Mouse (Mus musculus) C2C12 (cell line): Measurements from ENCODE around the gene Ptpn21. TPM values are rescaled to one million over a fixed set of nuclear protein-coding genes. Genes with fewer than 3 reads are reported as not detected.

Source experiments
- H3K27me3 ChIP-seq: one replicate; pipeline ENCODE4 v1.6.1; 2011; ENCODE audit not compliant: control insufficient read depth, insufficient read depth, insufficient read length
- H3K36me3 ChIP-seq: one replicate; pipeline ENCODE4 v1.6.1; 2011; ENCODE audit not compliant: control insufficient read depth, insufficient read depth
- H3K4me3 ChIP-seq: one replicate; pipeline ENCODE4 v1.5.1; 2011; ENCODE audit warnings: mild to moderate bottlenecking, control low read depth; ENCODE audit not compliant: poor library complexity, insufficient read depth, severe bottlenecking
- H3K79me2 ChIP-seq: one replicate; pipeline ENCODE4 v1.6.1; 2011; ENCODE audit not compliant: control insufficient read depth, insufficient read depth
- H3K79me3 ChIP-seq: one replicate; pipeline ENCODE4 v1.6.1; 2011; ENCODE audit warnings: low read depth, control low read depth
- H3ac ChIP-seq: one replicate; pipeline ENCODE3; 2011; ENCODE audit warnings: low read depth; ENCODE audit not compliant: control insufficient read depth, insufficient read length
- CEBPB ChIP-seq: IDR thresholded peaks from one replicate; pipeline ENCODE4 v1.6.1; 2011; ENCODE audit warnings: low read depth, mild to moderate bottlenecking, control low read depth, moderate library complexity
- CTCF ChIP-seq: IDR thresholded peaks from one replicate; pipeline ENCODE4 v1.5.1; 2011; ENCODE audit not compliant: control insufficient read depth, insufficient read depth, insufficient read length
- FOSL1 ChIP-seq: IDR thresholded peaks from one replicate; pipeline ENCODE4 v1.8.0; 2011; ENCODE audit warnings: mild to moderate bottlenecking, low read length; ENCODE audit not compliant: poor library complexity, insufficient read depth, severe bottlenecking
- MAX ChIP-seq: IDR thresholded peaks from one replicate; pipeline ENCODE4 v1.6.1; 2011; ENCODE audit warnings: mild to moderate bottlenecking, control low read depth
- MYOD1 ChIP-seq: IDR thresholded peaks from one replicate; pipeline ENCODE4 v1.6.1; 2011; ENCODE audit warnings: low read depth; ENCODE audit not compliant: control insufficient read depth, insufficient read length
- MYOG ChIP-seq: IDR thresholded peaks from one replicate; pipeline ENCODE4 v1.6.1; 2011; ENCODE audit not compliant: control insufficient read depth, insufficient read length; ENCODE audit errors: extremely low read depth
- USF1 ChIP-seq: IDR thresholded peaks from one replicate; pipeline ENCODE4 v1.6.1; 2011; ENCODE audit warnings: low read depth, mild to moderate bottlenecking, control low read depth, moderate library complexity
- polyA plus RNA-seq: library from polyadenylated mRNA; unstranded; fragments of >200 nt; fragmentation: generic; extraction: Trizol; gene quantifications from one replicate; pipeline ENCODE4 v1.2.1, GENCODE M21; 2012; ENCODE audit warnings: missing spikeins

Ptpn21 gene
- polyA plus RNA-seq, 1 experiment, result 19.9 TPM

DNA sequence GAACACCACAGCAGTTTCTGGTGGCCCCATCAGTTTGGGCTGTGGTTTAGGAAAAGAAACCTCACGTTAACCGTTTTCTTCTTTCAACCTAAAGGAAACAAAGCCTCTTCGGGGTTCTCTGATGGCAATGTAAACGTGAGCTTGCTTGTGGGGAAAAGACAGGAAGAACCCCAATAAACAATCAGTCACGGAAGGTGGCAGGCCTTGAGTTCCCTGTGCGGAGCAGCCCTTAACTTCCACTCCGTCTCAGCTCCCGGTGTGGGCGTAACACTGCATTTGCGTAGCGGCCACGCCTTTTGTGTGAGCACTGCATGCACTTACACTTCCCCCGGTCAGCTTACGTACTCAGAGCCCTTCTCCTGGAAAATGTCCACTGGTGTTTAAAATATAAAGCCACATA, 59.9 kb downstream of the Ptpn21 start:
- Histone ChIP-seq H3K27me3 (no peaks in the 10 kb centered on the region), H3K79me2 (no peaks in the 10 kb centered on the region), H3ac (no peak overlapping the region), H3K79me3 (no peaks in the 10 kb centered on the region), H3K4me3 (no peak overlapping the region), H3K36me3 (peaks cover 67% of the 10 kb centered on the region)
- TF ChIP-seq MYOD1 (no peak), MAX (no peak), USF1 (no peak), MYOG (no peak), CTCF (no peak), FOSL1 (no peak), CEBPB (no peak)

DNA sequence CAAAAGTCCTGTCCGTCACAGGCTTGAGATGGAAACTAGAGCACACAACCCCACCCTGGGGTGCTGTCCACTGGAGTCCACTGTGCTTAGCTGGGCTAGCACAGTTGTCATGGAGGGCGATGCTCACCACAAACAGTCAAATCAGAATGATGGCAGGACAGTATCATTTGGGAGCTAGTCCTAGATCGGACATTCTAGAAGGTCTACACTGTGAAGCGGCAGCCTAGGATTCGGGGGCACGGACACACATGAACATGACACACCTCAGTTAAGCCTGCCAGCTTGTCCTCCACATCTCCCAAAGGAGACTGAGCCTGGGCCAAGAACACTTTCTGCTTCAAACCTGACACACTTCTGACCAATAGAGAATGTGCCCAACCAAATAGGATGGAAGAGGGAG, 60.3 kb downstream of the Ptpn21 start:
- TF ChIP-seq MYOD1 (no peak), USF1 (no peak), MAX (no peak), MYOG (no peak), FOSL1 (no peak), CEBPB (no peak), CTCF (no peak)
- Histone ChIP-seq H3K79me3 (no peaks in the 10 kb centered on the region), H3K4me3 (no peak overlapping the region), H3K27me3 (no peaks in the 10 kb centered on the region), H3ac (no peak overlapping the region), H3K79me2 (no peaks in the 10 kb centered on the region), H3K36me3 (peaks cover 62% of the 10 kb centered on the region)

- H3K4me3 ChIP-seq, result no peak overlapping the region
- no peaks in the 10 kb centered on the region for H3K27me3 ChIP-seq
Measured at GRCm38 (mm10) chr12:98674627-98675143, 62.5 kb downstream of the Ptpn21 start.

GRCm38 (mm10) chr12:98673879-98674278, 63.3 kb downstream of the Ptpn21 start:
- Histone ChIP-seq H3K79me2 (no peaks in the 10 kb centered on the region), H3ac (no peak overlapping the region), H3K79me3 (no peaks in the 10 kb centered on the region), H3K4me3 (no peak overlapping the region), H3K27me3 (no peaks in the 10 kb centered on the region), H3K36me3 (peaks cover 44% of the 10 kb centered on the region)
- TF ChIP-seq MAX (no peak), USF1 (no peak), CEBPB (no peak), FOSL1 (no peak), MYOG (no peak), MYOD1 (no peak), CTCF (no peak)

More at GRCm38 (mm10) chr12:98674627-98675143, 62.5 kb downstream of the Ptpn21 start:
- Histone ChIP-seq H3ac (no peak overlapping the region), H3K36me3 (peaks cover 45% of the 10 kb centered on the region), H3K79me2 (no peaks in the 10 kb centered on the region), H3K79me3 (no peaks in the 10 kb centered on the region)
- no peak for TF ChIP-seq MAX
- TF ChIP-seq MYOD1, result no peak
- peak; percentile 26 for TF ChIP-seq CTCF

DNA sequence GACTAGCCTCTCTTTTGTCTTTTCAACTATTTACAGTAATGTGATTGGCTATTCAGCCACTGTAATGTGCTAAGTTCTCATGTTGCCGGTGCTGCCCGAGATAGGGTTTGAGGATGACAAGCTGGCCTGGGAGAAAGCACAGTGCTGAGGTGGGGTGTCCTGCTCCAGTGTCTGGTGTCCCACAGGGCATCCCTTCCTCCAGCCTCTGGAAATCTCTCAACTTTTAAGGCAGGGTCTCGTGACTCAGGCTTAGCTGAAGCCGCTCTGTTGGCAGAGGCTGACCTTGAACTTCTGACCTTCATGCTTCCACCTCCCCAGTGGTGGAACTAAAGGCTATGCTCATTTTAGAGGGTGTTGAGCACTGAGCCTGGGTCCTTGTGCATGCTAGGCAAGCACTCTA, 66.8 kb downstream of the Ptpn21 start:
- Histone ChIP-seq H3K79me3 (no peaks in the 10 kb centered on the region), H3K79me2 (no peaks in the 10 kb centered on the region), H3K36me3 (peaks cover 26% of the 10 kb centered on the region), H3ac (no peak overlapping the region), H3K4me3 (no peak overlapping the region), H3K27me3 (no peaks in the 10 kb centered on the region)
- TF ChIP-seq CTCF, result no peak
- TF ChIP-seq USF1, result no peak
- no peak for TF ChIP-seq MYOD1
- TF ChIP-seq FOSL1, result no peak
- no peak for TF ChIP-seq CEBPB
- TF ChIP-seq MYOG, result no peak
- TF ChIP-seq MAX, result no peak

GRCm38 (mm10) chr12:98669864-98670263, 67.3 kb downstream of the Ptpn21 start:
- TF ChIP-seq FOSL1, result no peak
- no peak for TF ChIP-seq MAX
- no peak for TF ChIP-seq MYOD1
- TF ChIP-seq CTCF, result no peak
- TF ChIP-seq USF1, result no peak
- H3ac ChIP-seq, result no peak overlapping the region
- H3K79me2 ChIP-seq, result no peaks in the 10 kb centered on the region
- peaks cover 25% of the 10 kb centered on the region for H3K36me3 ChIP-seq
- H3K79me3 ChIP-seq, result no peaks in the 10 kb centered on the region
- no peak overlapping the region for H3K4me3 ChIP-seq
- no peaks in the 10 kb centered on the region for H3K27me3 ChIP-seq
